ENCODE assay signal across 9 mouse cellular contexts in genomic region chr5:39417121-39417844, GRCm38 (mm10).
A peak's percentile ranks its signal among the peaks of the same experiment; 100 is the strongest.
DNase-seq lines count a peak whose midpoint lies in the region; ATAC-seq and TF ChIP-seq lines count a peak whose summit lies in the region.
"Had no signal": no experiment of that assay in that cellular context is flagged by ENCODE, and none has a peak within 500 bp of the region (broad histone marks: within the 10 kb centered on the region; RNA-seq: fewer than 3 reads in every experiment).

No protein-coding gene starts in this region.

- H3K27ac ChIP-seq in forebrain, embryonic 15.5 days (replicated peaks) = peak overlapping the region; percentile 12; the same call in 1 of the 2 replicates
- H3K27ac ChIP-seq in forebrain, embryonic 12.5 days = no peak overlapping the region
- H3K27ac ChIP-seq in midbrain, postnatal 0 days (ENCODE audit: low read depth, low read length) = no peak overlapping the region

- no peaks in the 10 kb centered on the region for H3K27me3 ChIP-seq in forebrain, embryonic 15.5 days
- no peaks in the 10 kb centered on the region for H3K27me3 ChIP-seq in forebrain, embryonic 12.5 days
- H3K27me3 ChIP-seq in midbrain, postnatal 0 days (ENCODE audit: insufficient read depth, low read length) = no peaks in the 10 kb centered on the region

- no peaks in the 10 kb centered on the region for H3K36me3 ChIP-seq in forebrain, embryonic 15.5 days
- H3K36me3 ChIP-seq in forebrain, embryonic 12.5 days (replicated peaks) = no peaks in the 10 kb centered on the region
- H3K36me3 ChIP-seq in midbrain, postnatal 0 days (ENCODE audit: insufficient read depth, low read length) = no peaks in the 10 kb centered on the region

- H3K9ac ChIP-seq in forebrain, embryonic 15.5 days (replicated peaks) = no peak overlapping the region
- no peak overlapping the region for H3K9ac ChIP-seq in forebrain, embryonic 12.5 days
- no peak overlapping the region for H3K9ac ChIP-seq in midbrain, postnatal 0 days (replicated peaks; ENCODE audit: low read length, poor library complexity, severe bottlenecking)

- DNase-seq in cerebellum, postnatal 14 days = peak; percentile 7 to 39
- peak; percentile 10 to 33 for DNase-seq in layer of hippocampus, postnatal 10 days (ENCODE audit: low spot score in 2 of 2)
- DNase-seq in midbrain, postnatal 0 days (ENCODE audit: low spot score) = peak; percentile 53
- no peak for DNase-seq in adipocyte (ENCODE audit: low spot score)
- DNase-seq in spleen, postnatal 36 days (ENCODE audit: low spot score in 2 of 2) = no peak
- DNase-seq in kidney, postnatal 25 days = no peak
- DNase-seq: adrenal gland, adult 2 months had no signal

- ATAC-seq in forebrain, embryonic 15.5 days (replicated peaks) = peak; percentile 75
- ATAC-seq in forebrain, embryonic 12.5 days (ENCODE audit: low FRiP score) = no peak
- 0 out of 2 replicates have a peak, but pooled peaks have one; percentile 20 for ATAC-seq in midbrain, postnatal 0 days (ENCODE audit: low FRiP score)

- peaks cover 20% of the 10 kb centered on the region for H3K4me1 ChIP-seq in forebrain, embryonic 15.5 days
- peaks cover 13% of the 10 kb centered on the region for H3K4me1 ChIP-seq in forebrain, embryonic 12.5 days
- H3K4me1 ChIP-seq in midbrain, postnatal 0 days (ENCODE audit: insufficient read depth, low read length) = 0 out of 2 replicates have a peak, but pooled peaks cover 6% of the 10 kb centered on the region

- WGBS in forebrain, embryonic 15.5 days = 27% methylated on average over 11 of the region's 11 CpGs
- WGBS in forebrain, embryonic 12.5 days = 53% methylated on average over 11 of the region's 11 CpGs
- 43% methylated on average over 11 of the region's 11 CpGs for WGBS in midbrain, postnatal 0 days

- no peaks in the 10 kb centered on the region for H3K9me3 ChIP-seq in forebrain, embryonic 15.5 days
- no peaks in the 10 kb centered on the region for H3K9me3 ChIP-seq in forebrain, embryonic 12.5 days
- no peaks in the 10 kb centered on the region for H3K9me3 ChIP-seq in midbrain, postnatal 0 days (ENCODE audit: low read length)

- no peak overlapping the region for H3K4me3 ChIP-seq in forebrain, embryonic 15.5 days
- H3K4me3 ChIP-seq in forebrain, embryonic 12.5 days (replicated peaks) = no peak overlapping the region
- no peak overlapping the region for H3K4me3 ChIP-seq in midbrain, postnatal 0 days (ENCODE audit: low read depth, low read length)

- H3K4me2 ChIP-seq in forebrain, embryonic 15.5 days (replicated peaks) = no peak overlapping the region
- no peak overlapping the region for H3K4me2 ChIP-seq in forebrain, embryonic 12.5 days
- no peak overlapping the region for H3K4me2 ChIP-seq in midbrain, postnatal 0 days (ENCODE audit: low read depth, low read length, poor library complexity, severe bottlenecking)

- no peak for TF ChIP-seq CTCF in midbrain, postnatal 0 days (IDR thresholded peaks at IDR 0.05)

Comparison
In these comparisons a context has a peak if more than half of its experiments do, and no peak if none do; other contexts are left out.
1. DNase-seq: peak in cerebellum, postnatal 14 days (2 of 2), layer of hippocampus, postnatal 10 days (2 of 2) and midbrain, postnatal 0 days (single experiment); none in adipocyte (single experiment), spleen, postnatal 36 days (0 of 2) and kidney, postnatal 25 days (0 of 2).